Mouse (Mus musculus) lung, postnatal 14 days (tissue): ENCODE data around the gene Nipal3.

Source experiments
- DNase-seq: peaks from one replicate; pipeline ENCODE4 v3.0.0; 2021

Nipal3 gene

DNA sequence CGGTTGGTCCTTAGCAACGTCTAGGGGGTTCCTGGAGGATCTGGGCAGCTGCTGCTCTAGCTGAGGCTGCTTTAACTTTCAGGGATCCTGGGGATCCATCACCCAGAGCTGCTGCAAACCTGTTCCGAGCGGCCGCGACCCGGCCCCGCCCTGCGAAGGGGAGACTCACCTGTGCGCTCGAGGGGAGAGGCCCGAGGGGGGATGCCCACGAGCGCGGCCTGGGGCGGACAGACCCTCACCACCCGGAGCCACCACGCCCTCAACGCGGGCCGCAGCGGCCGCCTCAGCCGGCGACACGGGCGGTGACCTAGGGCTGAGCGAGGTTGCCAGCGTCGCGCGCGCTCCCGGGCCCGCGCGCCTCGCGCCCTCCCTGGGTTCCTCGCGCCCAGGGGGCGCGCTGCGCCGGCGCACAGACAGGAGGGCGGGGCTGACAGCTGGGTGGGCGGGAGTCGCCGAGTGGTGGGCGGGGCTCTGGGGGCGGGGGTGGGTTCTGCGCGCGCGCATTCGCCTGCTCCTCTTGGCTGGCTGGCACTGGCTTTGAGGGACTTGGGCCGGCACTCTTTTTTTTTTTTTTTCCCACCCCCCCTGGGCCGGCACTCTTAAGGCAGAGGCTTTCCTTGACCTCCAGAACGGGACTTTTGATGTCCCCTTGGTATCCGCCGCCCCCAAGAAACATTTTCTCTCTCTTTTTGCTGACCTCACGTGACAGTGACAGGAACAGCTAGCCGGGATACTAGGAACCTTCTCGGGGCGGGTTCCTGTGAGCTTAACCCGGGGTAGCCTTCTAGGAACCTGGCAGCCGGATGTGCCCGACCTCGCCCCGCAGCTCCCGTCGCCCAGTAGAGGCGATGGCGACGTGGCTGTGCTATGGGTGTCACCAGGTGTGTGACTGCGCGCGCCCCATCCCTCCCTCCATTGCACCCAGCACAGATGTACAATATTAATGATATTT lies 61.1 kb downstream of the Nipal3 start, which contains the start of gene Rcan3:
Gene Rcan3 (minus strand): TSS at position 411 of the 952 bp plus-strand sequence.
- peak; percentile 84 for DNase-seq

DNA sequence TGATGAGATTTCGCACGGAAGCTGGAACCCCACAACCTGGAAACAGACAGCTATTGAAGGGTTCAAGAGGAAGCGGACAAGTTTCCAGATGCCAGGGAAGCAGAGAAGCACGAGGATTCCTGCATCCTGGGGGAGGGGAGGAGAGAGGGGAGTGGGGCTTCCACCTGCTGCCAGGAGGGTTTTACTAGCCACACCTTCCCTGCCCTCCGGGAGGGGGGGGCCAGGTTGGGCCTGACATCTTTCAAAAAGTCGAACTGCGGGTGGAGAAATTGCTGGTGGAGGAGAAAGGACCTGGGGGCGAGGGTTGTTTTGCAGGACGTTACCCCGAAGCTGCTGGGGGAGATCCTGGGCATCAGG lies 61.8 kb downstream of the Nipal3 start:
- DNase-seq = no peak

DNA sequence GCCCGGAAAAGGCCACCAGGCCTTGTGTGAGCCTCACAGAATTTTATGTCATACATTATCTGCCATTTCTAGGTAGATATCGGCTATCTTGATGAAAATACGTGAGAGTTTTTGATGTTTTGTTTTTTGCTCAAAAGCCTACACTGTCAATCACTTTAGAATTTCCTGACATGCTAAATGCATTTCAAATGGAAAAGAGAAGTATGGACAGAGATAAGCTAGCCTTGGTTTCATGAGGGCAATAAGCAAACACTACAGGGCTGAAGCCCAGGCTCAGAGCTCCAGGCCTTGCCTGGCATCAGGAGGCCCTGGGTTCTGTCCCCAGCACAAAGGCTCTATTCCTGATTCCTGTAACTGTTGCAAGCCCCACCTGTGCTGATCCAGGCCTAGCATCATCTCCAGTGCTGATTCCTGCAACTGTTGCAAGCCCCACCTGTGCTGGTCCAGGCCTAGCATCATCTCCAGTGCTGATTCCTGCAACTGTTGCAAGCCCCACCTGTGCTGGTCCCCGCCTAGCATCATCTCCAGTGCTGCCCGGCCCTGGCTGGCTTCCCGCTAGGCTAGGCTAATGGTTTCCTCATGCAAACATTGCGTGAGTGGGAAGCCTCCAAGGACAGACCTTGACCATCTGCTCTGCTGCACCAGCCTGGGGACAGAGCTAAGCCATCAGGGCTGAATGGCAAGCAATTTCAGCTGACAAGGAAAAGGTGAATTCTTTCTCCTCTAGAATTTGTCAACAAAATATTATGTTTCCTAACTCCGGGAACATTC lies 64.7 kb downstream of the Nipal3 start:
- DNase-seq = no peak

DNA sequence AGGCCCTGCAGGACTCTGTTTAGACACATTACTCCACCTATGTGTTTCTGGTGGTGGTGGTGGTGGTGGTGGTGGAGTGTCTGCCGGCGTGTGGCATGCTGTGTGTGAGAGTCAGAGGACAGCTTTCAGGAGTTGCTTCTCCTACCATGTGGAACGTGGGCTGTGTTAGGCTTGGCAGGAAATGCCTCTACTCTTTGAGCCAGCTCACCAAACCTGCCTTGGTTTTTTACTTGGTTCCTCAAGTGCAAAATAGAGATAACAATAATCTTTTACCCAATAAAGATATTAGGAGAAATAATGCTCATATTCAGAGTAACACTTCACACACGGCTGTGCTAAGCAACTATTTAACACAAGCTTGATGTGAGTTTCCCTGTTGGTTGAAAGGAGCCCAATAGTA lies 65.5 kb downstream of the Nipal3 start:
- no peak for DNase-seq

DNA sequence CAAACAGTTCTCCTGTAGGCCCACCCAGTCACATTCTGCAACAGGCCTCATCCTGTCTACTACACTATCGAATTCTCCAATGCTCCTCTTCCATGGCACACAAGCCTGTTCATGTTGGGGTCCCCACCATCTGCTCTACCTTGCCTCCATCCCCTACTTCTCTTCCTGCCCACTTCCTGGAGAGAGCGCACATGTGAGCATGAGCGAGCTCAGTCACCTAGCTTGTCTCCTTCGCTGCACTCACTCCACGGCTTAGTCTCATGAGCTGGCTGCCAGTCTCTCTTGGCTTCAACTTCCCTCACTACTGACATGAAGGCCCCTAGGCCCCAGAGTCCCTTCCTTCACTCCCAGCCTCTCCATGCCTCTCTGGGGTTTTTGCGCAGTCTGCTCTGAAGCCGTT lies 68.3 kb downstream of the Nipal3 start:
- no peak for DNase-seq

DNA sequence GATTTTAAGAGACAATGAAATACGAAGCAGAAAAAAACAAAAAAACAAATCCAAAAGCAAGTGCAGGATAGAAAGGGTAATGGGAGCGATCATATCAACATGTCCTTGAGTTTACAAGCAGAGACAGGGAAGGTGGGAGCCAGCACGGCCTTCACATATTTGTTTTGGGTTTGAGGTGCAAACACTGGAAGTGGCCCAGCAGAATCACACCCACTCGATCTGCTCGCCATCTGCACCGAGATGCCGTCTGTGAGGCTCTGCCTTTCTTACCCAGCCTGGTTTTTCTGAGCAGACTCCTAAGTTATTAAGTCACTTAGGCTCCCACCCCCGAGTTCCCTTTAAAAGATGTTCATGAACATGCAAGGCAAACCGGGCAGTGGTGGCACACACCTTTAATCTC lies 69.2 kb downstream of the Nipal3 start:
- no peak for DNase-seq

DNA sequence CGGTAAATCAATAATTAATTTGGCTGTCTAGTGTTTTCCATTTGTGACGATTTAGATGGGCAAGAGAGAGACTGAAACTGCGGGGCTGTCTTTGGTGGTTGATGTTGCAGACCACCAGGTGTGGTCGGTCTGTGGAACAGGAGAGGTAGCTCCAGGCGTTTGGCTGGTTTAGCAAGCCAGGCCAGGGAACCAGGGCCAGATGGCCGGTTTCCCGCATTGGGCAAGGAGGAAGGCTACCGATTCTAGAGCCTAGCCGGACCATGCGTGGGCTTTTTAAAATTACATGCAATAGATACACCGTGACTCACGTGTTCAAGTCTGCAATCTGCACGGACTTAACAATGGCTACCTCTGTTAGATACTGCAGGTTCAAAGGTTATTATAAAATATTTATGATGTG lies 73.9 kb downstream of the Nipal3 start:
- DNase-seq = no peak

DNA sequence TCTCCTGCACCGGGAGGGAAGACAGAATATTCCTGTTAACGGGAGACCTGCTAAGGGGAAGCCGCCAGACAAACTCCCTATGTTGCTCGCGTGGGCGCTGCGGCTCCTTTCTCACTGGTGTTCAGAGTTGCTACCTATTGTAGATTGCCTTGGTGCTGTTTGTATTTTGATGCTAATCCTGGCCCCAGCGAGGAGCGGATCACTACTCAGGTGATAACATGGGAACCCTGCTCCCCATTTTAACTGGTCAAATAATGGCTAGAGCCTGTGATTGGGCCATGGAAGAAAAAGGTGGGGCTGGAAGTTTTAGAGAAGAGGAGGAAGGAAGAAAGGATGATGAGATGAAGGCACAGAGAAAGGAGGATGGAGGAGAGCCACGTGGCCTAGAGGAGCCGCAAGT lies 74.4 kb downstream of the Nipal3 start:
- no peak for DNase-seq

DNA sequence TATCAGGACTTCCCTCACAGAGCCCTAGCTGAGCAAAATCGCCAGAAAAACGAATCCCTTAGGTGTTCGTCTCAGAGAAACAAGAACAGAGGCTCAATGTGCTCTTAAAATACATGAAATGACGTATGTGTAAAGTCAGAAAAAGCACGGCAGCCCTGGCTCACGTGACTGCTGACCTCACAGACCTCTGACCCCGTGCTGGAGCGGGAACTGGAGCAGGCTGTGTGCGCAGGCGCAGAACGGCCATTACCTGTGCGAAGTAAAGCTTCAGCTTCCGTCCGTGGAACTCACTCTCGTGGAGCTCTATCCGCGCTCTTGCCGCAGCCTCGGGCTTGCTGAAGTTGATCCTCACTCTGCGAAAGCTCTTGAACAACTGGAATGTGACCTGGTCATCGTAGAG lies 74.8 kb downstream of the Nipal3 start:
- no peak for DNase-seq

DNA sequence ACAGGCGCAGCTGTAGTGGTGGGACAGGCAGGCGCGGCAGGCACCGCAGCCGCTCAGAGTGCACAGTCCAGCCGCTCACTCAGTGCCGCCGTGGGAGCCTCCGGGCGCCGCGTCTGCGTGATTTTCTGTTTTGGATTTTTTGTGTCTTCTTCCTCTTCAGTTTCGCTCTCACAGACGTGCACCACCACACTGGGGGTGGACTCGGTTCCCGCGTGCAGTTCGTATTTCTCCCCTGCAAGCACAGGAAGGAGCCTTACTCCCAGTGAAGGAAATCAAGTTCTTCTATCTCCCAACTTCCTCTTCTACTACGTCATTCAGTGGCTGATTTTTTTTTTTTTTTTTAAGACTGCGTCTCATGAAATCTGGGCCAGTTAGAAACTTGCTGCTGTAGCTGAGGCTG lies 78.5 kb downstream of the Nipal3 start:
- DNase-seq = no peak

DNA sequence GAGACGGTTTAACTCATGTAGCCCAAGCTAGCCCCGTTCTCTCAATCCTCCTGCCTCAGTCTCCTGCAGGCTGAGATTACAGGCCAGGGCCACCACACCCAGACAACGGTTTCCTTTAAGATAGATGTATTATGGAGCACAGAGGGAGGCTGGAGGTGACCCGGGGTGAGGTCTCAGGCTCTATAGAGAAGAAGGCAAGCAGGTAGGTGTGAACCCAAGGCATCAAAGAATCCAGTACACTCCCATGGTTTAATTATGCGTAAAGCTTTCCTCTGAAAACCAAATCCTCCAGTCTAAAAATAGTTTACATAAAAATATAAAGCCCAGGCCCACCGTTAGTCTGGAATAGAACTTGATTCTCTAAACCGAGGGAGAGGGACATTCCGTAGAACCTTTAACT lies 81.3 kb downstream of the Nipal3 start:
- DNase-seq = no peak

DNA sequence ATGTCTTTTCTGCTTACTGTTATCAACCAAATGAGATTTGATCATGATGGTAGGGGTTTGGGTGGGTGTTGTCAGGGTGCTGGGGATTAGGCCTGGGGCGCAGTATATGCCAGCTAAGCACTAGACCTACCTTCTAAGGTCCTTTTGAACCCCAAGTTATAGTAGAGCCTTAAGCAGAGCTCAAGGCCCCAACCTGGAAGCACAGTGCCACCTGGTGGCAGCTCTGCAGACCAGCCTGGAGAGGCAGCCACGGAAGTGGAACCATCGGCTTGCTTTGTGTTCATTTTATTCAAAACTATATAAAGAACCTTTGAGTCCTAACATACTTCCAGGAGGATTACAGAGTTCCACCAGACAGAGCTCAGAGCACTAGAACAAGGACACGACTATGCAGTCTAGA lies 83.2 kb downstream of the Nipal3 start:
- DNase-seq = peak; percentile 74

DNA sequence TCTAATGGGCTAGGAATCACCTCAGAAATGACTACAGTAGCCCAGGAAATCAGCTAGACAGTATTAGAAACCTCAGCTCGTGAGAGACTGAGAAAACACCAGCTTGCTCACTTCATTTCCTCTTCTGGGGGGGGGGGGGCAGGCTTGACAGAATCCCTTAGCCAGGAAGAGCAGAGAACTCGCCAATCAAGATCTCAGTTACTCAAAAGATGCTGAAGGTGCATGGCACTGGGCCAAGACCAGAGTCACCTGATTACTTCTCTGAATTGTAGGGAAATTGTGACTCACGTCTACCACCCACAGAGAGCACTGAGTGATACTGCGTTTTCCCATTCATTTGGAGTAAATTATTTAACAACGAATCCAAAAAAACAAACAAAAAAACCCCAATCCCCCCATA lies 88.7 kb downstream of the Nipal3 start:
- no peak for DNase-seq

DNA sequence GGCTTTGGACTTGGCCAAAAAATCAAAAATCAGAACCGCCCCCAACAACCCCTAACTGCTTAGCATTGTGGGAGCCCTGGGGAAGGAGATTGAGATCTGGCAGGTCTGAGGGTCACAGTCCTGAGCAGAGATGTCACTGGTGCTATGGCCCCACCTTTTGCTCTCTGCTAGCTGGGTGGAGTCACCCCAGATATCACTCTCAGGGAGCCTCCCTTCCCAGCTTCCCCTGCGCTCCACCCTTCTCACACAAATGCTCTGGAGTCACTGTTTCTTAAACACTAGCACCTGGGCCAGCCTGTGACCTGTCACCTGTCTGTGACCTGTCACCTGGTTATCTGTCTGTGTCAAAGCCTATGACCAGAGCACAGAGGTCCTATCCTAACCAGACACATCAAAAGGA lies 89.9 kb downstream of the Nipal3 start:
- no peak for DNase-seq

DNA sequence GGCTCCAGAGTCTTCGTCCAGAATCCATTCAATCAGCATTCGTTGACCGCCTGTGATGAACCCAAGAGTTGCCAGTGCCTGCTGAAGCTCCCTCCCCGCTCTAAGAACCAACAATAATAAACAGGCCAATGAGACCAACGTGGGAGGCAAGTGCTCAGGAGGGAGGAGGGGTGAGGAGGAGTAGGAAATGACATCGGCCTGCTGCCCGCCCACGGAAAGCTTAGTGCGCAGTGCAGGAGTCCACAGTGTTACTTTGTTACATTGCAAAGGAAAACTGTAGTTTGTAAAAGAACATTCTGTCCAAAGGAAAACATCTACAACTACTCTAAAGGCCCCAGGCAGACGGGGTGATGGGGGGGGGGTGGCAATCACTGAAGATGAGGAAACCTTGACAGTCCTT lies 90.8 kb downstream of the Nipal3 start:
- no peak for DNase-seq

DNA sequence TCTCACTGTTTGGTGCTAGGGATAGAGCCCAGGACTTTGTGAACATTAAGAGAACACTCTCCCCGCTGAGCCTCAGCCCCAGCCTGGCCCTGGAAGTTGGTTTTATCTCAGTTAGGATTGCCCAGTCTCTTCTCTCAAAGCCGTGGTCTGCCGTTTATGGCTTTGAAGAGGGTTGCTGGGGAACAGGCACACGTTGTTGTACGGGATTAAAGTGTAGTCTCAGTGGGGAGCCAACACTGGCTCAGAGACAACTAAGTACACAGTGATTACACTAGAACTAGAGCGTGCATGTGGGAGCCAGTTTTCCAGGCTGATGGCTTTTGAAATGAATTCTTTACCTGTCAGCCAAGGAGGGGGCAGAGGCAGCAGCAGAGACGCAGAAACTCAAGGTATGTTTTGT lies 93.0 kb downstream of the Nipal3 start:
- no peak for DNase-seq

DNA sequence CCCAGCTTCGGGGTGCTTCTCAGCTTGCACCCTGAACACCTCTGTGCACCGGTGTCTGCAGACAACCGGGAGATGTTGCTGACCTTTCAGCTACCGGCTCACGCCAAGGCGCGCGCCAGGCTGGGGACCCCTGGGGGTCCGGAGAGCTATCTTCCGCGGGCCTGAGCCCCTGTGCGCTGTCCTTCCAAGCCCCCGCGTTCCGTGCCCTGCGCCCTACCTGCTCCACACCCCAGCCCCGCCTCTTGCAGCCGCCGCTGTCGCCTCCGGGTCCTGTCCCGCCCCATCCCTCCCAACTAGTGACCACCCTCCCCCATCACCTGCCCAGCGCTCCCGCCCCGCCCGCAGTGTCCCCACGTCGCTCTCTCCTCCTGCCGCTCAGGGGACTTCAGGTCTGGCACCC lies 96.8 kb downstream of the Nipal3 start, which contains the start of gene Ncmap:
Gene Ncmap (minus strand): TSS at position 237 of the 400 bp plus-strand sequence.
- no peak for DNase-seq

DNA sequence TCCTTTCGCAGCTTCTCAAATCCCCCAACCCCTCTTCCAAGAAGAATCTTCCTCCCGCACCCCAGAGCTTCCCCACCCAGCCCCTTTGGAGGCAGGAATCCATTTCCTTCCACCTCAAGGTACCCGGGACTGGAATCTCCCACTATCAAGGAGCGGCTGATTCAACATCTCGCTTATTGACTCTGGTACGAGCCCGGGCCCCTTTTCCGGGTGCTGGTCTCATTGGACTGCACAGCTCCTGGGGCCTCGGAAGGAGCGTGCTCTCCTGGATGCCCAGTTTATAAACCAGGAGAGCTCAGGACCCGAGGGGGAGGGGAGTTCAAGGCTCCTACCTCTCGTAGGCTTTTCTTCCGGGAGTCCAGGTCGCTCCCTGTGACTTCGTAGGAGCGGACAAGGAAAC lies 97.3 kb downstream of the Nipal3 start:
- DNase-seq = no peak

DNA sequence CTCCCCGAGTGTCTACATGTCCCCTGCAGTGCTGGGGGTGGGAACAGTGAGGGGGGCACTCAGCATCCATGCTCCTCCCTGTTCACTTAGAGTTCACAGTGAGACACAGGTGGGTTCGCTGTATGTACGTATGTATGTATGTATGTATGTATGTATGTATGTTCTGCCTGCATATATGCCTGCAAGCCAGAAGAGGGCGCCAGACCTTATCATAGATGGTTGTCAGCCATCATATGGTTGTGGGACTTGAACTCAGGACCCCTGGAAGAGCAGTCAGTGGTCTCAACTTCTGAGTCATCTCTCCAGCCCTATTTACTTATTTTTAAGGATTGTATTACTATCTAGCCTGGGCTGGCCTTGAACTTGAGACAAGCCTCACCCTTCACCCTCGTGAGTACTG lies 98.5 kb downstream of the Nipal3 start:
- DNase-seq = no peak
